Mouse (Mus musculus): ENCODE measurements at regions not wholly inside any gene's neighbourhood (a gene's known extent, or its start where the extent isn't known, plus 50 kb on each side); places are given as distances from the start of the nearest gene placed in this dataset.

GRCm38 (mm10) chr8:36361255-36361654, 595.7 kb downstream of the Gm19410 start:
- H3K4me3 ChIP-seq (ENCODE audit: insufficient read depth, poor library complexity, severe bottlenecking) = no peak overlapping the region
- no peaks in the 10 kb centered on the region for H3K79me3 ChIP-seq (ENCODE audit: low read depth)
- no peaks in the 10 kb centered on the region for H3K79me2 ChIP-seq (ENCODE audit: control insufficient read depth, insufficient read depth)
- H3K36me3 ChIP-seq (ENCODE audit: control insufficient read depth, insufficient read depth) = no peaks in the 10 kb centered on the region
- H3ac ChIP-seq (ENCODE audit: control insufficient read depth, insufficient read length, low read depth) = no peak overlapping the region
- TF ChIP-seq CEBPB (IDR thresholded peaks at IDR 0.05; ENCODE audit: low read depth) = no peak
- TF ChIP-seq MAX (IDR thresholded peaks at IDR 0.05) = no peak
- no peak for TF ChIP-seq MYOG (IDR thresholded peaks at IDR 0.05; ENCODE audit: control insufficient read depth, extremely low read depth, insufficient read length)
- TF ChIP-seq CTCF (IDR thresholded peaks at IDR 0.05; ENCODE audit: control insufficient read depth, insufficient read depth, insufficient read length) = no peak
- TF ChIP-seq USF1 (IDR thresholded peaks at IDR 0.05; ENCODE audit: low read depth) = no peak
- TF ChIP-seq MYOD1 (IDR thresholded peaks at IDR 0.05; ENCODE audit: control insufficient read depth, insufficient read length, low read depth) = no peak
- TF ChIP-seq FOSL1 (IDR thresholded peaks at IDR 0.05; ENCODE audit: insufficient read depth, low read length, poor library complexity, severe bottlenecking) = no peak
- H3K27me3 ChIP-seq (ENCODE audit: control insufficient read depth, insufficient read depth, insufficient read length) = peaks cover 4% of the 10 kb centered on the region

DNA sequence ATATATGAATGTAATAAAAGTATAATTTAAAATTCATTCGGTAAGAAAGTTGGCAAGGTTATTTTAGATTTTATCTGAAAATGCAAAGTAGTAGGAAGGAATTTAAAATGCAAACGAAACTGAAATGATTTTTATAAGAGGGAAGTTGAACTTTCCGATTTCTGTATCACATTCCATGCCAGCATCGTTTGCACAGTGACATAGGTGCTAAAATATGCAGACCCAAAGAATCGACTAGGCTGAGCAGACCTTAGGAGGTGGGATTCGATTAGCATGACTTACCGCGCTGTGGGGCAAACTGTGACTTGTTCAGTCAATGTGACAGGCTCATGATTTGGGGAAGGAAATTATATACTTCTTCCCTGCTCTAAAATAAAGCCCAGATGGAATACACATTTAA, 596.2 kb downstream of the Gm19410 start:
- TF ChIP-seq MYOG (IDR thresholded peaks at IDR 0.05; ENCODE audit: control insufficient read depth, extremely low read depth, insufficient read length) (no peak), CEBPB (IDR thresholded peaks at IDR 0.05; ENCODE audit: low read depth) (no peak), USF1 (IDR thresholded peaks at IDR 0.05; ENCODE audit: low read depth) (no peak), FOSL1 (IDR thresholded peaks at IDR 0.05; ENCODE audit: insufficient read depth, low read length, poor library complexity, severe bottlenecking) (no peak), CTCF (IDR thresholded peaks at IDR 0.05; ENCODE audit: control insufficient read depth, insufficient read depth, insufficient read length) (no peak), MAX (IDR thresholded peaks at IDR 0.05) (no peak), MYOD1 (IDR thresholded peaks at IDR 0.05; ENCODE audit: control insufficient read depth, insufficient read length, low read depth) (no peak)
- Histone ChIP-seq H3K79me3 (ENCODE audit: low read depth) (no peaks in the 10 kb centered on the region), H3K36me3 (ENCODE audit: control insufficient read depth, insufficient read depth) (no peaks in the 10 kb centered on the region), H3K27me3 (ENCODE audit: control insufficient read depth, insufficient read depth, insufficient read length) (peaks cover 4% of the 10 kb centered on the region), H3K79me2 (ENCODE audit: control insufficient read depth, insufficient read depth) (no peaks in the 10 kb centered on the region), H3K4me3 (ENCODE audit: insufficient read depth, poor library complexity, severe bottlenecking) (no peak overlapping the region), H3ac (ENCODE audit: control insufficient read depth, insufficient read length, low read depth) (no peak overlapping the region)

GRCm38 (mm10) chr8:36363291-36363690, 597.7 kb downstream of the Gm19410 start:
- Histone ChIP-seq H3K79me2 (ENCODE audit: control insufficient read depth, insufficient read depth) (no peaks in the 10 kb centered on the region), H3K27me3 (ENCODE audit: control insufficient read depth, insufficient read depth, insufficient read length) (peaks cover 4% of the 10 kb centered on the region), H3ac (ENCODE audit: control insufficient read depth, insufficient read length, low read depth) (no peak overlapping the region), H3K4me3 (ENCODE audit: insufficient read depth, poor library complexity, severe bottlenecking) (no peak overlapping the region), H3K79me3 (ENCODE audit: low read depth) (no peaks in the 10 kb centered on the region), H3K36me3 (ENCODE audit: control insufficient read depth, insufficient read depth) (no peaks in the 10 kb centered on the region)
- TF ChIP-seq MYOD1 (IDR thresholded peaks at IDR 0.05; ENCODE audit: control insufficient read depth, insufficient read length, low read depth) (no peak), USF1 (IDR thresholded peaks at IDR 0.05; ENCODE audit: low read depth) (no peak), CEBPB (IDR thresholded peaks at IDR 0.05; ENCODE audit: low read depth) (no peak)

- no peaks in the 10 kb centered on the region for H3K36me3 ChIP-seq (ENCODE audit: control insufficient read depth, insufficient read depth)
- H3K79me2 ChIP-seq (ENCODE audit: control insufficient read depth, insufficient read depth) = no peaks in the 10 kb centered on the region
- peaks cover 4% of the 10 kb centered on the region for H3K27me3 ChIP-seq (ENCODE audit: control insufficient read depth, insufficient read depth, insufficient read length)
- H3K4me3 ChIP-seq (ENCODE audit: insufficient read depth, poor library complexity, severe bottlenecking) = no peak overlapping the region
- no peaks in the 10 kb centered on the region for H3K79me3 ChIP-seq (ENCODE audit: low read depth)
- H3ac ChIP-seq (ENCODE audit: control insufficient read depth, insufficient read length, low read depth) = no peak overlapping the region
- TF ChIP-seq USF1 (IDR thresholded peaks at IDR 0.05; ENCODE audit: low read depth) (no peak), MYOG (IDR thresholded peaks at IDR 0.05; ENCODE audit: control insufficient read depth, extremely low read depth, insufficient read length) (no peak), CTCF (IDR thresholded peaks at IDR 0.05; ENCODE audit: control insufficient read depth, insufficient read depth, insufficient read length) (no peak), MAX (IDR thresholded peaks at IDR 0.05) (no peak), MYOD1 (IDR thresholded peaks at IDR 0.05; ENCODE audit: control insufficient read depth, insufficient read length, low read depth) (no peak), FOSL1 (IDR thresholded peaks at IDR 0.05; ENCODE audit: insufficient read depth, low read length, poor library complexity, severe bottlenecking) (no peak), CEBPB (IDR thresholded peaks at IDR 0.05; ENCODE audit: low read depth) (no peak)
Observed at GRCm38 (mm10) chr8:36364567-36365231, 599.1 kb downstream of the Gm19410 start.

- Histone ChIP-seq H3K4me3 (ENCODE audit: insufficient read depth, poor library complexity, severe bottlenecking) (no peak overlapping the region), H3K79me3 (ENCODE audit: low read depth) (no peaks in the 10 kb centered on the region), H3ac (ENCODE audit: control insufficient read depth, insufficient read length, low read depth) (no peak overlapping the region), H3K36me3 (ENCODE audit: control insufficient read depth, insufficient read depth) (no peaks in the 10 kb centered on the region), H3K27me3 (ENCODE audit: control insufficient read depth, insufficient read depth, insufficient read length) (peaks cover 4% of the 10 kb centered on the region), H3K79me2 (ENCODE audit: control insufficient read depth, insufficient read depth) (no peaks in the 10 kb centered on the region)
- no peak for TF ChIP-seq MYOG (IDR thresholded peaks at IDR 0.05; ENCODE audit: control insufficient read depth, extremely low read depth, insufficient read length)
Observed at GRCm38 (mm10) chr8:36365945-36366344, 600.4 kb downstream of the Gm19410 start.

GRCm38 (mm10) chr8:36376579-36377350, 611.2 kb downstream of the Gm19410 start:
- Histone ChIP-seq H3K27me3 (ENCODE audit: control insufficient read depth, insufficient read depth, insufficient read length) (no peaks in the 10 kb centered on the region), H3K36me3 (ENCODE audit: control insufficient read depth, insufficient read depth) (no peaks in the 10 kb centered on the region), H3ac (ENCODE audit: control insufficient read depth, insufficient read length, low read depth) (no peak overlapping the region), H3K79me2 (ENCODE audit: control insufficient read depth, insufficient read depth) (no peaks in the 10 kb centered on the region), H3K4me3 (ENCODE audit: insufficient read depth, poor library complexity, severe bottlenecking) (no peak overlapping the region), H3K79me3 (ENCODE audit: low read depth) (no peaks in the 10 kb centered on the region)
- TF ChIP-seq MAX (IDR thresholded peaks at IDR 0.05) = no peak
- TF ChIP-seq MYOG (IDR thresholded peaks at IDR 0.05; ENCODE audit: control insufficient read depth, extremely low read depth, insufficient read length) = no peak
- no peak for TF ChIP-seq FOSL1 (IDR thresholded peaks at IDR 0.05; ENCODE audit: insufficient read depth, low read length, poor library complexity, severe bottlenecking)
- no peak for TF ChIP-seq CEBPB (IDR thresholded peaks at IDR 0.05; ENCODE audit: low read depth)
- TF ChIP-seq USF1 (IDR thresholded peaks at IDR 0.05; ENCODE audit: low read depth) = no peak
- no peak for TF ChIP-seq CTCF (IDR thresholded peaks at IDR 0.05; ENCODE audit: control insufficient read depth, insufficient read depth, insufficient read length)
- no peak for TF ChIP-seq MYOD1 (IDR thresholded peaks at IDR 0.05; ENCODE audit: control insufficient read depth, insufficient read length, low read depth)
